Mouse (Mus musculus) midbrain, embryonic 13.5 days (tissue): ENCODE results near the gene Gm20532. TPM values are rescaled to one million over a fixed set of nuclear protein-coding genes. Genes with fewer than 3 reads are reported as not detected.
A peak's percentile ranks its signal among the peaks of the same experiment; 100 is the strongest.
"Not testable (repeated sequence)": the region's sequence is repeated elsewhere in the genome, so short reads cannot be mapped to it uniquely, and the experiment has no call there.

Source experiments
- ATAC-seq: fragments of 200-750 bp; cut with Nextera tagmentation; 2 replicates; pipeline ENCODE4 v1.8.0; 2017; ENCODE audit warnings: mild to moderate bottlenecking, moderate TSS enrichment, moderate library complexity
- H3K27ac ChIP-seq: fragments of 300-500 bp; sonication (generic); 2 replicates; pipeline ENCODE4 v1.5.1; 2015; ENCODE audit warnings: inconsistent platforms, mild to moderate bottlenecking, moderate library complexity
- H3K27me3 ChIP-seq: fragments of 300-500 bp; sonication (generic); 2 replicates; pipeline ENCODE4 v1.6.1; 2015; ENCODE audit warnings: mild to moderate bottlenecking, inconsistent platforms
- H3K36me3 ChIP-seq: fragments of 300-500 bp; sonication (generic); 2 replicates; pipeline ENCODE4 v1.6.1; 2015; ENCODE audit warnings: mild to moderate bottlenecking, inconsistent platforms
- H3K4me1 ChIP-seq: fragments of 300-500 bp; sonication (generic); replicated peaks from 2 replicates; pipeline ENCODE4 v1.6.1; 2015; ENCODE audit warnings: inconsistent platforms
- H3K4me2 ChIP-seq: fragments of 300-500 bp; sonication (generic); replicated peaks from 2 replicates; pipeline ENCODE4 v1.6.1; 2015; ENCODE audit warnings: moderate library complexity, mild to moderate bottlenecking, inconsistent platforms
- H3K4me3 ChIP-seq: fragments of 300-500 bp; sonication (generic); replicated peaks from 2 replicates; pipeline ENCODE4 v1.5.1; 2015; ENCODE audit warnings: mild to moderate bottlenecking, inconsistent platforms
- H3K9ac ChIP-seq: fragments of 300-500 bp; sonication (generic); replicated peaks from 2 replicates; pipeline ENCODE4 v1.6.1; 2015; ENCODE audit warnings: mild to moderate bottlenecking, inconsistent platforms
- H3K9me3 ChIP-seq: fragments of 300-500 bp; sonication (generic); 2 replicates; pipeline ENCODE4 v1.6.1; 2016; ENCODE audit warnings: mild to moderate bottlenecking, inconsistent platforms
- whole genome bisulfite sequencing: fragments of 180-500 bp; shearing (Covaris S2); methylation state at CpG from one replicate; pipeline ENCODE4 v1.1.7; 2015; 5-methylcytosine and 5-hydroxymethylcytosine counted together
- polyA plus RNA-seq: library from polyadenylated mRNA; unstranded; fragments of >200 nt; fragmentation: Nextera tagmentation; extraction: Ambion mirVana; gene quantifications from 2 replicates; pipeline ENCODE4 v1.2.1, GENCODE M21; 2015

The Gm20532 gene
- polyA plus RNA-seq, 1 experiment from 2014 or later = not detected

DNA sequence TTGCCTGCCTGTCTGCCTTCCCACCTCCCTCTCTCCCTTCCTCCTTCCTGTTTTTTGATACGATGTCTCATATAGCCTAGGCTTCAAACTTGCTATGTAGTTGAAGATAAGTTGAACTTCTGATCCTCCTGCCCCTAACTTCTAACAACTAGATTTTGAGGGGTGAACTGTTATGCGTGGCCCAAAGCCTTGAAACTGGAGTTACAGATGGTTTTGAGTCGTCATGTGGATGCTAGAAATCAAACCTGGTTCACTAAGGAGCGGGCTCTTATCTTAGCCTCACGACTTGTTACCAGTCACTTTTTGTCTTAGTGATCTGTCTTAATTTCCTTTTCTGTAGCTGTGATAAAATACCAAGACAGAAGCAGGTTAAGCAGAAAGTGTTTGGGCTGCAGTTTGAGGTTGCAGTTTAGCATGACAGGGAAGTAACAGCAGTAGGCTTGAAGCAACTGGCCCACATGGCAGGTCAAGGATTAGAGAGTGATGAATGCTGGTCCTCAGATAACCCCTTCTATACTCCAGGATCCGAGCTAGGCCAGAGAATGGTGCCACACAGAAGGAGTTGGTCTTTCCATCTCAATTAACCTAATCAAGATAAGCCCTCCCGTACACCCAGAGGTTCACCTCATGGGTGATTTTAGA, 54.7 kb downstream of the Gm20532 start:
- Histone ChIP-seq H3K9me3 (no peaks in the 10 kb centered on the region), H3K4me3 (no peak overlapping the region), H3K9ac (no peak overlapping the region), H3K27ac (no peak overlapping the region), H3K27me3 (no peaks in the 10 kb centered on the region), H3K4me2 (no peak overlapping the region), H3K36me3 (peaks cover 22% of the 10 kb centered on the region), H3K4me1 (peaks cover 30% of the 10 kb centered on the region)
- ATAC-seq = no peak
- 82% methylated on average over 7 of the region's 7 CpGs for WGBS

DNA sequence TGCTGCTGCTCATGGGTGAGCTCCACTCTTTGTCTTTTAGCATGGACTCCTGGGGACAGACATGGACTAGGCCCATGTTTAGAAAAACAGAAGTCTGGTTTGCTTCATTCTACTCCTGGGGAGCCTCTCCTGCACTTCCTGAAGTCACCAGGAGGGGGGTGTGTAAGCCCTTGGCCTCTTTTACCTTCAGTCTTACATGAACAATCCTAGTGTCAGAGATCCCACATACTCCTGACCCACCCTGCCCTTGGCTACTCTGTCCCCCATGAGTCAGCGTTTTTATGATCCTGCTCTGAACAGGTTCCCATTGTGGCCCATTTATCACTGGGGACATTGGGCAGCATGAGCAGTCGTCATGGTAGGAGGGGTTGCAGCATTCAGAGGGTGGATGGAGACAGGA, 57.5 kb downstream of the Gm20532 start:
- peaks cover 8% of the 10 kb centered on the region for H3K4me1 ChIP-seq
- H3K9me3 ChIP-seq = no peaks in the 10 kb centered on the region
- H3K27ac ChIP-seq = no peak overlapping the region
- no peak overlapping the region for H3K4me3 ChIP-seq
- H3K4me2 ChIP-seq = no peak overlapping the region
- H3K36me3 ChIP-seq = no peaks in the 10 kb centered on the region
- H3K27me3 ChIP-seq = no peaks in the 10 kb centered on the region
- 67% methylated on average over 2 of the region's 2 CpGs for WGBS
- H3K9ac ChIP-seq = no peak overlapping the region
- ATAC-seq = no peak

DNA sequence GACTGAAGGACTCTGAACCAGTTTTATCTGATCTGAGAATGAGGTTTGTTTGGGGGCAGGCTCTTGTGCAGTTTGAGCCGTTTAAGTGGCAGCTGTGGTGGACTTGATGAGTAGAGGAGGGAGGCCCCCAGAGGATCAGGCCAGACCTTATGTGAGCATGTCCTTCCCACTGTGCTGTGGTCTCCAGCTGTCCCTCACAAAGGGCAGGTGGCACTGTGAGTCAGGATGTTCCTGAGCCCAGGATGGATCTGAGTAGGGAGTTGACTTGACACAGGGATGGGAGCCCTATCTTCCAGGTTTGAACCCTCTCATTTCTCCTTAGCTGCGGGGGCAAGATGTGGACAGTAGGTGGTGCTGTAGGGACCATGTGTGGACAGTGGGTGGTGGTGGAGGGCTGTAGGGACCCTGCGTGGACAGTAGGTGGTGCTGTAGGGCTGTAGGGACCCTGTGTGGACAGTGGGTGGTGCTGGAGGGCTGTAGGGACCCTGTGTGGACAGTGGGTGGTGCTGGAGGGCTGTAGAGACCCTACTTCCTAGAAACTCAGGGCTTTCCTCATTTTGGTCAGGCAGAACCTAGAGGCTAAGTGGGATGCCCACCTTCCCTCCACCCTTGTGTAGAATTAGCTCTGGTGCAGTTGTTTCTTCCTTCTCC, 60.3 kb downstream of the Gm20532 start:
- no peaks in the 10 kb centered on the region for H3K9me3 ChIP-seq
- no peak overlapping the region for H3K4me2 ChIP-seq
- H3K9ac ChIP-seq = no peak overlapping the region
- ATAC-seq = peak; percentile 99
- no peaks in the 10 kb centered on the region for H3K27me3 ChIP-seq
- H3K27ac ChIP-seq = no peak overlapping the region
- no peaks in the 10 kb centered on the region for H3K4me1 ChIP-seq
- H3K36me3 ChIP-seq = no peaks in the 10 kb centered on the region
- H3K4me3 ChIP-seq = no peak overlapping the region
- WGBS = 19% methylated on average over 3 of the region's 3 CpGs

DNA sequence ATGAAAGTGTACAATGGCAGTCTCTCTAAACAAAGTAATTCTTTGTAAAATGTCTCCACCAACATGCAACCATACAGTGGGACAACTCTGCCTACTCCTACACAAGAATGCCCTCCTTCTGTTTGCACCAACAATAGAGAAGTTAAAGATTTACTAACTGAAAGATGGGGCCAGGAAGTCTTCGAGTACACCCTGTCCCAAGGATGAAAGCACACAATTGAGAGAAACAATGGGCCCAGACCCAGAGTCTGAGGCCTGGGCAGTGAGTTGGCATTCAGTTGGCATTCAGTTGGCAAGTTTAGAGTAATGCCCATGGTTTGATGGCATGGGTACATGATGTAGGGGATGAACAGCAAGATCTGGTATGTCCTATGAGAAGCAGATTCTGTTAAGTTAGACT, 68.2 kb downstream of the Gm20532 start:
- no peak for ATAC-seq
- Histone ChIP-seq H3K4me1 (no peaks in the 10 kb centered on the region), H3K4me3 (no peak overlapping the region), H3K4me2 (no peak overlapping the region), H3K27ac (no peak overlapping the region), H3K9ac (no peak overlapping the region), H3K36me3 (no peaks in the 10 kb centered on the region), H3K27me3 (no peaks in the 10 kb centered on the region), H3K9me3 (no peaks in the 10 kb centered on the region)
- 59% methylated on average over 1 of the region's 1 CpGs for WGBS

DNA sequence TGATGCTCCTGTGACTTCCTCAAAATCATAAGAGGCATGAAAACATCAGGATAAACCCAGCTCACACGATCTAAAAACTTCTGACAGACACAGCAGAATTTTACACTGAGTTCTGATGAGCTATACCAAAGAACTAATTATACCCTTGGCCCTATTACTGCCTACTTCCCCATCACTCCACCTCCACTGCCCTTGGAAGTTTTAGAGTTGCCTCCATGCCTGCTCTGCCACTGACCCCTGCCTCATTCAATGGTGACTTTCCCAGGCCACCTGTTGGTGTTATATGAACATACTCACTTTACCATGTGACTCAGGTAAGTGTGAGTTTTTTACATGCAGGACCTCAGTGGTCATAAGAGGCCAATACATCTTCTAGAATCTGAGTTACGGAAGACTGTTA, 71.0 kb downstream of the Gm20532 start:
- no peak for ATAC-seq
- peaks cover 2% of the 10 kb centered on the region; the same call in 1 of the 2 replicates for H3K27me3 ChIP-seq
- H3K9ac ChIP-seq = no peak overlapping the region
- no peak overlapping the region for H3K4me3 ChIP-seq
- H3K4me2 ChIP-seq = no peak overlapping the region
- H3K27ac ChIP-seq = no peak overlapping the region
- 0 out of 2 replicates have a peak, but pooled peaks cover 7% of the 10 kb centered on the region for H3K4me1 ChIP-seq
- no peaks in the 10 kb centered on the region for H3K9me3 ChIP-seq
- 92% methylated on average over 2 of the region's 2 CpGs for WGBS
- H3K36me3 ChIP-seq = no peaks in the 10 kb centered on the region

DNA sequence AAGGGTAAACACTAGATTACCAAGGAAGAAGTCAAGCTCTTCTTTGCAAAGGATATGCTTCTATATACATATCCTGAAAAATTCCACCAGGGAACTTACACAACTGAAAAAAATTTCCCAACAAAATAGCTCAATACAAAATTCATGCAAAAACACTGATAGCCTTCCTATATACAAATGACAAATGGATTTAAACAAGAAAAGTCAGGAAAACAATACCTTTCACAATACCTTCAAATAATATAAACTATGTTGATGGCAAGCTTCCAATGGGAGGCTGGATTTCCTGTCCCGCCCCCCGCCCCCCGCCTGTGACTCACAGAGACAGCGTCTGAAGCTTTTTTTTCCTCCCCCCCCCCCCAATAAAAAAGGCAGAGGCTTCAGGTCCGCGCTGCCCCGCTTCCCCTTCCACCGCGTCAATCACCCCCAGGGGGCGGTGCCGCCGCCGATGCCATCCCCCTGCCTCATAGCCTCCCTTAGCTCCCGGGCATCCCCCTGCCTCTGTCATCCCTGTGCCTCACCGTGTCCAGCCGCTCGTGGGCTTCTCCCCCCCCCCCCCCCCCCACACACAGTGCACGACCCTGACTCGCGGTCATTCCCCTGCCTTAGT, 74.8 kb downstream of the Gm20532 start:
- 0 out of 2 replicates have a peak, but pooled peaks cover 7% of the 10 kb centered on the region for H3K4me1 ChIP-seq
- no peak overlapping the region for H3K27ac ChIP-seq
- H3K4me2 ChIP-seq = peak overlapping the region; percentile 58
- H3K27me3 ChIP-seq = peaks cover 2% of the 10 kb centered on the region; the same call in 1 of the 2 replicates
- peak; percentile 63; the same call in 1 of the 2 replicates for ATAC-seq
- H3K9me3 ChIP-seq = no peaks in the 10 kb centered on the region
- no peaks in the 10 kb centered on the region for H3K36me3 ChIP-seq
- 0% methylated on average over 15 of the region's 20 CpGs for WGBS
- peak overlapping the region; percentile 49 for H3K9ac ChIP-seq
- H3K4me3 ChIP-seq = peak overlapping the region; percentile 37

DNA sequence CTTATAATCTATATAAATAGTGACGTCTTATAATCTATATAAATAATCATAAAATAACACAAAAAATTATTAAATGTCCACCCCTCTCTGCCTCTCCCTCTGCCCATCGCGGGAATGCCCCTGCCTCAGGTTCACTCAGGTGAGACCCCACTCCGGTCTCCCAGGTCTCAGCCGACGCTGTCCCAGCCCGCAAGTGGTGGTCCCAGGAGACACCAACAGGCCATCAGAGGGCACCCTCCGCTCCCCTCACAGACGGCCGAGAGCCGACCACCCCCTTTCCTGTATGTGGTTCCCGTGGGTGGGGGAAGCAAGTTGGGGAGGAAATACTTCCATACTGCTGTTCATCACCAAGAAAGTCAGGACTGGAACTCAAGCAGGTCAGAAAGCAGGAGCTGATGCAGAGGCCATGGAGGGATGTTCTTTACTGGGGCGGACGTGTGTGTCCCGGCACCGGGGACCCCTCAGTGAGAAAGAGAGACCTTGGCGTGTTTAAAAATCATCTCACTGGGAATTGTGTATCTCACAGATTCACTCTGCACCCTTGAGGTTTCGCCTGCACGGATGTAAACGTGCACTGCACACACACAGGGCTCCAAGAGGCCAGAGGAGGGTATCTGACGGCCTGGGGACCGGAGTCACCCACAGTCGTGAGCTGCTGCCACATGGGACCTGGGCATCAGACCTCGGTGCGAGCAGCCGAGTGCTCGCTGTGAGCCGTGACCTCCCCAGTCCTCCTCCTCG, 75.5 kb downstream of the Gm20532 start:
- no peaks in the 10 kb centered on the region for H3K36me3 ChIP-seq

DNA sequence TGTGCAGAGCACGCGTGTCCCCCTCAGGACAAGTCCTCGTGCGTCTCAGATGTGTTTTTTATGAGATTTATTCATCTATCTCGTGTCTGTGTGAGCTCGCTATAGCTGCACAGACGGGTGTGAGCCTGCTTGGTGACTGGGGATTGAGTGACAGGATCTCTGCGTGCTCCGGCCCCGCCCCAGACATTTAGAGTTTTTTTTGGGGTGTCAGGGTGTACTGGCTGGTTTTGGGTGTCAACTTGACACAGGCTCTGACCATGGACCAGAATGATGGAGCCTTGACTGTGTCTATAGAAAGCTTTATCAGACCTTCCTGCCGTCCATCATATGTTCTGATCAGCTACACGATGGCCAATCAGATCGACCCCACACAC, 76.1 kb downstream of the Gm20532 start:
- H3K4me1 ChIP-seq = 0 out of 2 replicates have a peak, but pooled peaks cover 7% of the 10 kb centered on the region
- ATAC-seq = no peak
- no peaks in the 10 kb centered on the region for H3K9me3 ChIP-seq
- H3K4me3 ChIP-seq = no peak overlapping the region
- 87% methylated on average over 13 of the region's 13 CpGs for WGBS
- H3K36me3 ChIP-seq = no peaks in the 10 kb centered on the region
- no peak overlapping the region for H3K27ac ChIP-seq
- peaks cover 2% of the 10 kb centered on the region; the same call in 1 of the 2 replicates for H3K27me3 ChIP-seq
- no peak overlapping the region for H3K9ac ChIP-seq
- H3K4me2 ChIP-seq = no peak overlapping the region

More for the DNA sequence above, 75.5 kb downstream of the Gm20532 start:
- no peak overlapping the region for H3K27ac ChIP-seq
- no peaks in the 10 kb centered on the region for H3K9me3 ChIP-seq
- H3K4me2 ChIP-seq = peak overlapping the region; percentile 58
- H3K4me3 ChIP-seq = peak overlapping the region; percentile 37
- ATAC-seq = peak; percentile 34; the same call in 1 of the 2 replicates
- H3K27me3 ChIP-seq = peaks cover 2% of the 10 kb centered on the region; the same call in 1 of the 2 replicates
- 49% methylated on average over 29 of the region's 29 CpGs for WGBS
- peak overlapping the region; percentile 49 for H3K9ac ChIP-seq
- H3K4me1 ChIP-seq = 0 out of 2 replicates have a peak, but pooled peaks cover 7% of the 10 kb centered on the region

DNA sequence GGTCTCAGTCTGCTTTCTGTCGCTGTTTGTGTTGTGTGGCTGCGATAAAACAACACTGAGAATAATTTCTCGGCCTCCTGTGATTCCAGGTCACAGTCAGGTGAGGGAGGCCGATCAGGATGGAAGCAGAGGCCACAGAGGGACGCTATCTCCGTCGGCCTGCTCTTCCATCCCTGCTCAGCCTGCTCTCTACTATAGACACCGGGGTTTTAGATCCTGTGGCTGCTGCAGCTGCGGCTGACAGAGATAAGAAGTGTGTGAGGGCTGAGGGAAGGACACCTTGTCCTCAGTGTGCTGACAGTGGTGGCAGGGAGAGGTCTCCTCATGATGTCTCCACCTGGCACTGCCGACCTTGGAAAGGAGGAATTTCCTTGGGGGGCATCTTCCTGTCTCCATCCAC, 76.7 kb downstream of the Gm20532 start:
- ATAC-seq = no peak
- H3K27ac ChIP-seq = no peak overlapping the region
- 84% methylated on average over 10 of the region's 10 CpGs for WGBS

DNA sequence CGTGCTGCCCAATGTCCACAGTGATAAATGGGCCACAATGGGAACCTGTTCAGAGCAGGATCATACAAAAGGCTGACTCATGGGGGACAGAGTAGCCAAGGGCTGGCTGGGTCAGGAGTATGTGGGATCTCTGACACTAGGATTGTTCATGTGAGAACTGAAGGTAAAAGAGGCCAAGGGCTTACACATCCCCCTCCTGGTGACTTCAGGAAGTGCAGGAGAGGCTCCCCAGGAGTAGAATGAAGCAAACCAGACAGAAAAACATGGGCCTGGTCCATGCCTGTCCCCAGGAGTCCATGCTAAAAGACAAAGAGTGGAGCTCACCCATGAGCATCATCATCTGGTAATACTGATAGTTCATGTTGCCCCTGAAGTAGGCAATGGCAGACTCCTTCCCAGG, 77.1 kb downstream of the Gm20532 start:
- H3K4me2 ChIP-seq, H3K9ac ChIP-seq, ATAC-seq, H3K9me3 ChIP-seq, H3K27me3 ChIP-seq, H3K27ac ChIP-seq, H3K4me1 ChIP-seq, H3K36me3 ChIP-seq, H3K4me3 ChIP-seq: not testable (repeated sequence)
- WGBS = 69% methylated on average over 1 of the region's 1 CpGs

More for the DNA sequence above, 76.7 kb downstream of the Gm20532 start:
- Histone ChIP-seq H3K9me3 (no peaks in the 10 kb centered on the region), H3K4me2 (no peak overlapping the region), H3K4me3 (no peak overlapping the region), H3K9ac (no peak overlapping the region), H3K4me1 (0 out of 2 replicates have a peak, but pooled peaks cover 7% of the 10 kb centered on the region), H3K36me3 (no peaks in the 10 kb centered on the region), H3K27me3 (peaks cover 2% of the 10 kb centered on the region; the same call in 1 of the 2 replicates)

DNA sequence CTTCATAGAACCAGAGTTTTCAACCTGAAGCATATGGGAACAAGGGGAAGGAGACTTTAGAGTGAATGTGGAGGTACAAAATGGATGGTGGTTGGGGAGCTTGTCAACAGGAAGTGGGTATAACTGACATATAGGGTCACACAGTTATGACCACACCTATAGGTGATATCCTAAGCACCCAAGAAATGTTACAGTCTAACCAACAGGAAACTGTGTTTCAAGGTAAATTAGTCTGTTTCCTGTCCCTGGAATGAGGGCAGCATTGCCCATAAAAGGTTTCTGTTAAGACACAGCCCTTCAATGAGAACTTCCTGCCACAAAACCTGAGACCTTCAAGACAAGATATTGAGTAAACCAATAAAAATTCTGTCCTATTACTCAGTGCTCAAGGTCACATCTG, 82.3 kb downstream of the Gm20532 start:
- ATAC-seq = no peak
- no peak overlapping the region for H3K9ac ChIP-seq
- H3K36me3 ChIP-seq = no peaks in the 10 kb centered on the region
- H3K27me3 ChIP-seq = no peaks in the 10 kb centered on the region
- H3K27ac ChIP-seq = no peak overlapping the region
- H3K4me3 ChIP-seq = no peak overlapping the region
- H3K9me3 ChIP-seq = no peaks in the 10 kb centered on the region
- H3K4me1 ChIP-seq = no peaks in the 10 kb centered on the region
- no peak overlapping the region for H3K4me2 ChIP-seq

DNA sequence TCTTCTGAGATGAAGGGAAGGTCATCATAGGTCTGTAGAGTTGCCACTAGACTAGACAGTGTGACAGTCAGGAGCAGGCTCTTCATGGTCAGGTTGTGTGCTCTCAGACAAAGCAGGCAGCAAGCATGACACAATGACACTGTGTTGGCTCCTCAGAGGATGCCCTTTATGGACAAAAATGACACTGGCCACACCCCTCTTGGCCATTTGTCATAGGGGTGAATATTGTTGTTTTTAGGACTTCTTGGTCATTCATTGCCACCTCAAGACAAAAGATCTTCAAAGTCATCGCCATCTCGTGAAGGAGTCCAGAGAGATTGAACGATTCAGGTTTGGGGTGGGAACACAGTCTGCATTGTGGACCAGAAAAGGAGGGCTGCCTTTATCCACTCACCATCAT, 84.7 kb downstream of the Gm20532 start, which contains the start of gene Lcn4:
Lcn4 (minus strand) TSS at position 101 of the 400 bp plus-strand sequence.
- H3K9ac ChIP-seq = no peak within 1 kb of the TSS
- no peaks in the 10 kb centered on the region for H3K36me3 ChIP-seq
- no peaks in the 10 kb centered on the region for H3K27me3 ChIP-seq
- H3K4me3 ChIP-seq = no peak within 1 kb of the TSS
- ATAC-seq = no peak
- WGBS = 90% methylated on average over 3 of the region's 3 CpGs
- no peak within 1 kb of the TSS for H3K4me2 ChIP-seq
- H3K4me1 ChIP-seq = no peaks in the 10 kb centered on the region
- no peaks in the 10 kb centered on the region for H3K9me3 ChIP-seq
- no peak within 1 kb of the TSS for H3K27ac ChIP-seq
